Mouse (Mus musculus) adrenal gland, postnatal 10 days (tissue): Measurements from ENCODE around the gene Unc45a. TPM values are rescaled to one million over a fixed set of nuclear protein-coding genes. Genes with fewer than 3 reads are reported as not detected.

Experiments
- DNase-seq: peaks from one replicate; pipeline ENCODE4 v3.0.0; 2021; ENCODE audit warnings: mixed read lengths
- long read RNA-seq, 2 experiments: library from polyadenylated mRNA; stranded (forward); transcript quantifications; one replicate each; pipeline ENCODE4 v2.0.0; 2021
- total RNA-seq, 2 experiments: library from RNA; stranded (reverse); gene quantifications; 2 replicates each; pipeline ENCODE4 v1.2.3; 2021

Gene Unc45a
- 10 to 100 TPM; 40.8 to 44.6 TPM for total RNA-seq
- long read RNA-seq, experiment 1, transcript Unc45a-201 (20 exons, 3,260 nt), result major isoform, 30 of 84 reads
- long read RNA-seq, experiment 1, partial matches to known transcripts, result 14 of 84 reads
- long read RNA-seq, experiment 1, other reads (novel, unspliced or antisense), result 39 of 84 reads
- long read RNA-seq, experiment 2, transcript Unc45a-201 (20 exons, 3,260 nt), result major isoform, 17 of 34 reads
- long read RNA-seq, experiment 2, partial matches to known transcripts, result 7 of 34 reads
- long read RNA-seq, experiment 2, other reads (novel, unspliced or antisense), result 10 of 34 reads

GRCm38 (mm10) chr7:80340793-80341192, at the start of gene Unc45a:
Unc45a (minus strand) TSS chr7:80341005.
- peak; percentile 79 for DNase-seq

DNA sequence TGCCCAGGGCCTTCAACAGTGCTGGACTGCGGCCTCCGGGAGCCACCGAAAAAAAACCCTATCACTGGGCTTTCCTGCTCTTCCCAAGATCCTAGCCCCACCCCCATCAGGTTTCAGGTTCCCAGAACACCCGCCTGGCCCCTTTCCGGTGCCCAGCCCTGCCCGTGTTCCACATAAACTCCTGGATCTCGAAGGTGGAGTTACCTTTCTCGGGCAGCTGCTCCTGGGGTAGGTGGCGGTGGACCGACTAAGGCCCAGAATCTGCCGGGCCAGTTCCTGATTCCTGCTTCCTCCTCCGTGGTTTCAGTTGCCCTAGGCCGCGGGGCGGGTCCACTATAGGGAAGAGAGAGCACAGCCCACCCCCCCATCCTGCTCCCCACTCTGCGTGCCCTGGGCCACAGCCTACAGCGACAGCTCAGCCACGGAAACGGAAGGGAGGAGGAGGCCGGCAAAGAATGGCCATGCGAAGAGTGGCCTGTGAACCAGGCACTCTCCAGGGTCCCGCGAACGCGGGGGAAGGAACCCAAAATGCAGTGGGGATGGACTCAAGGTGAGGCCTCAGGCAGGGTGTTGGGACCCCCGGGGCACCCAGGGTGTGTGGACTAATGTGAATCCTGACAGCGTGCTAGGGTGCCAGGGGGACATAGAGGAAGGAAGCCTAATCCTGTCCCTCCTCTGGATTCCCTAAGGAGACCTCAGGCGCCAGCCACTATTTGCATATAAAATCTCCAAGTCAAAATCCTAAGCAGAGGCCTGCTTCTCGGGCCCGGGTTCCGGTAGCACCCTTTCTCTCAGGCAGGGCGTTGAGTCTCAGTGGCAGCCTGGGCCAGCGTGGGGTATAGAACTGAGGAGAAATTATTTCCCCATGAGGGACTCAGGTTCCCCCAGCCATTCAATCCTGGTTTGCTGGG, 47.1 kb upstream of the Unc45a start, which contains the start of gene Fes:
Fes (minus strand) TSS at position 314 of the 911 bp plus-strand sequence.
- peak; percentile 71 for DNase-seq

DNA sequence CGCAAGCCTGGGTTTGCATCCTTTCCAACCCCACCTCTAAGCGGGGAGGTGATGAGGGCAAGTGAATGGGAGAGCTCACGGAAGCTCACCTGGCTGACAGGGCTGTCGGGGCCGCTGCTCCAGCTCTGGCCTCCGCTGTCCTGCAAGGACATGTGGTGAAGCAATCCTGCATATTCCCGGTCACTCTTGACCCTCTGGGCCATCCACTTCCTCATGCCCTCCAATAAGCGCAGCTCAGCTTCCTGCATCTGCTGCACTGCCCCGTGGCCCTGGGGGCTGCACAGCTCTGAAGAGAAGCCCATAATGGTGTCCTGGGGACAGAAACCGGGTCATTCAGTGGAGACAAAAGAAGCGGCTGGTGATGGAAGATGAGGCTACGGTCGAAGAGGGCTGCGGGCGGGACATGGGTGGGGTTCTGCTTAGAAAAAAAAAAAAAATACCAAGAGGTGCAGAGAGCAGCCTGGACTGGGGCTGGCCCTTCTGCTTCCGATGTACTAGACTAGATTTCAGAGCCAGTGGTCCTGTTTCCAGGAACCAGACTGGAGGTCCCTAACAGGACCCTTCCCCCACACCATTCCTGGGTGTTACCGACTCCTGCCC, 46.3 kb upstream of the Unc45a start:
- peak; percentile 41 for DNase-seq

DNA sequence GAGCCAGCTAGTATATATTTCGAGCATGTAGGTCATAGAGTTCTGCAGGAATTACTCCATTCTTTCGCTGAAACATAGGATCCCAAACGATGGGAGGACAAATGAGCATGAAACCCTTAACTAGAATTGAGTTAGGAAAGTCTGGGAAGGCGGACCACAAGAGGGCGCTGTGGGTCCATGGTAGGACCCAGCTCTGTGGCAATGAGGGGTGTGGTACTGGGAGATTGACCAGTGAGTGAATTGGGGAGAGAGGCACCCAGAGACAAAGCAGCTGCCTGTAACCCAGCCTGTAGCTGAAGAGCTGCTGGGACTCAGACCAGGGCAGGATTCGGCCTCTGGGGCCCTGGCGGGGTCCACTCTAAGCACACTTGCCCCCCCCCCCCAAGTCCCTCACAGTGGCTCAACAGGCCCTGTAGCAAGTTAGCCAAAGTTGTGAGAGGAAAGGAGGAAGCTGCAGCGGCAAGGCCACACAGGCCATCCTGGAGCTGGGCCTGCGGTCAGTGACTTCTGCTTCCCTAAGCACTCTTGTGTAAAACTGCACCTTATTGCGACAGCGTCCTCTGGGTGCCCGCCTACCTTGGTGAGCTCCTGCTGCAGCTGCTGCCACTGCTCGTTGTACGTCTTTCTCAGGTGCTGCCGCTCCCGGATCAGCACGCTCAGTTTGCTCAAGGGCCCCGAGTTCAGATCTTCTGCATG, 45.6 kb upstream of the Unc45a start:
- peak; percentile 96 for DNase-seq

GRCm38 (mm10) chr7:80382919-80383318, 42.1 kb upstream of the Unc45a start:
- no peak for DNase-seq

DNA sequence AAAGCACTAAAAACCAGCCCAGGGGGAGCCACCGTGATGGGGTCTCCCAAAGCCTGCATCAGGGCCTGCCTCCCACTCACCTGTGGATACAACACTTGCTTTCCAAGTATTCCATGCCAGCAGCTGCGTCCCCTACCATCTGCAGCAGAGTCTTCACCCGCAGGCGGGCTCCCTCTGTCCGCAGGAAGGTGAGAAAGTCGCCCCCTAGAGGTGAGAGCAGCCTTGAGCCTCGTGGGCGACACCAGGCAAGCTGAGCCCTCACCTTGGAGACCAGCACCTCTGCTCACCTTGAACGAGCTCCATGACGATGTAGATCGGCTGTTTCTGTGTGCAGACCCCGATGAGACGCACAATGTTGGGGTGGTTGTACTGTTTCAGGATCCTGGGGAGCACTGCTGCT, 38.7 kb upstream of the Unc45a start:
- peak; percentile 57 for DNase-seq

DNA sequence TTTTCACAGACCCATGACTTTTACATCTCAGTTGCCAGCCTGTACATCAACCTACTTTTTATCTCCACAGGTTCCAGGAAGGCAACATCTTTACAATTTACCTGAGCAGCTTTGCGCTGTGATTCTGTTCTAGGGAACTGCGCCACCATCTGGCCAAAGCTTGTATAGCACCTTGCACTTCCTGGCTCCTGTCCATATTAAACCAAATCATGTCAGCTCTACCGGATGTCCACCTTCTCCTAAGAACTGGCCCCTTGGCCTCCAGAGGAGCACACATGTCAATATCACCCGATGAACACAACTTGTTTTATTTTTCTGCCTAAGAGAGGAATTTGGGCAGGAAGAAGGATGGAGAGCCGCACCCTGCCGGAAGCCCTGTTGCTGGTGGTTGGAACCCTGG, 36.7 kb upstream of the Unc45a start:
- peak; percentile 83 for DNase-seq

DNA sequence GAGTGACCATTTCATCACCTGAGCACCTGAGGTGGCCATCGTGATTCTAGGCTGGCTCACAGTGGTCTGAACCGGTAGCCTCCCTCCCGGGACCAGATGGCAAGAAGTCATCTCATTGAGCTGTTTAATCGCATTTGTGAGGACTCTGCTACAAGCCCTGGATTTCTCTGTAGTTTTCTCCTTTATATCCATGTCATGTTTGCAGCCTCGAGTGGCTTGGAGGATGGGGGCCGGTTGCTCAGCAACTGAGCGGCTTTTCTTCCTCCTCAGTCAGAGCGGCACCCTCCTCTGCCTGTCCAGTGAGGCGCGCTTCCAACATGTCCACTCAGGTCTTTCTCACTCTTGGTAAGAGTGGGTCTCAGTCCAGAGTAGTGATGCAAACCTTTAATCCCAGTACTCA, 35.4 kb upstream of the Unc45a start:
- no peak for DNase-seq

DNA sequence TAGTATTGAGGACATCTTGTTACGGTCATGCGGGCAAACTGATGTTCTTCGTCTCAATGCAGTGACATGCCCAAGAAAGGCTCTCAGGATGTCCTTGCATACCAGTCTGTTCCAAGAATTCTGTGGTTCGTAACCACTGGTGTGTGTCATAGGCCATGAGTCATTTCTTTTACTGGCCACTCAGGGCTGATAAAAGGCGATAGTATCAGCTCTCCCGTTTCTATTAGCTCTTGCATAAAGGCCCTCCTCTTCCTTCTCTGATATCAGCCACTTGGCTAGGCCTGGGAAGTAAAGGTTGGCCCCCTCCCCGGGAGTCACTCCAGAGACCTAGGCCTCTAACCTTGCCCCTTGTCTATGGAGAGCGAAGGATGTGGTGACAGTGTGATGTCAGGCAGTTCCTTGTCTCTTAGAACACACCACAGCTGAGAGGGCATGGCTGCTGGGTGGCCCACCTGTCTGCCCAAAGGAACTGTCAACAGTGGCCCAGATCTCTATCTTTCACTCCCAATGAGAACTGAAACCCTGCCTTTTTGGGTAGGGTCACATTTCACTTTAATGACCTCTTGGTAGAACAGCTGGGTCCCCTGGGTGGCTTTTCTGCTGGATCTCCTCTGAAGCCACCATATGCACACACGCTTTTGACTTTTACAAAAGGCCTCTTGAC, 34.7 kb upstream of the Unc45a start:
- DNase-seq, result no peak

DNA sequence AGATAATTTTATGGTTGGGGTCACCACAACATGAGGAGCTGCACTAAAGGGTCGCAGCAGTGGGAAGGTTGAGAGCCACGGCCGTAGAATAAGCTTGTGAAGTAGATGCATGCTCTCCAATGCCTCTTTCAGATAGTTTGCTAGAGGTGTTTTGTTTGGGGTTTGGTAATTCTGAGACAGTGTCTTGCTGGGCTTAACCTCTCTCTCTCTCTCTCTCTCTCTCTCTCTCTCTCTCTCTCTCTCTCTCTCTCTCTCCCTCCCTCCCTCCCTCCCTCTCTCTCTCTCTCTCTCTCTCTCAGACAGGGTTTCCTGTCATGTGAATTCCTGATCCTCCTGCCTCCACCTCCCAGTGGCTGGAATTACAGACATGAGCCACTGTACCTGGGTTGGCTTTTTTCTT, 33.9 kb upstream of the Unc45a start:
- no peak for DNase-seq

- no peak for DNase-seq
Measured at GRCm38 (mm10) chr7:80374280-80374679, 33.5 kb upstream of the Unc45a start.

DNA sequence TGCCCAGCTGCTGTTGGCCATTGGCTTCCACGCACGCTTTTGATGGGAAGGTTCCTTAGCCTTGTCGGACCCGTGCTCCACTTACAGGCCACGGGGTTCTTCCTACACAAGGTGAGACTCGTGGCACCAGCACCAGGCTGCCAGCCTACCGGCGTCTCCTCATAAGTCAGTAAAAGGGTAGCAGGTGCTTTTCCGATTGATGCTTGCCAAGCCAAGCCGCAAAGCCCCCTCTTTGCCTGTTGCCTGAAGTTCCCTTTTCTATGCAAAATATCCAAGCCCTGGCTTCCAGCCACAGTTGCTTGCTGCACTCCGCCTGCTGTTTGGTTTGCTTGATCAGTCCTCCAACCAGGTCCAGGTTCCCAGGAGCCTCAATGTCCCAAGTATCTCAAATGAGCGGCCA, 33.0 kb upstream of the Unc45a start:
- DNase-seq, result no peak

GRCm38 (mm10) chr7:80373352-80373751, 32.5 kb upstream of the Unc45a start:
- no peak for DNase-seq

GRCm38 (mm10) chr7:80372667-80373066, 31.9 kb upstream of the Unc45a start:
- no peak for DNase-seq

- DNase-seq, result no peak
Measured at GRCm38 (mm10) chr7:80372166-80372565, 31.4 kb upstream of the Unc45a start.

GRCm38 (mm10) chr7:80371041-80371751, 30.4 kb upstream of the Unc45a start, which contains the start of gene Man2a2:
Man2a2 (minus strand) TSS chr7:80371375.
- DNase-seq, result peak; percentile 92

- peak; percentile 87 for DNase-seq
Measured at GRCm38 (mm10) chr7:80370649-80371040, 29.8 kb upstream of the Unc45a start.

DNA sequence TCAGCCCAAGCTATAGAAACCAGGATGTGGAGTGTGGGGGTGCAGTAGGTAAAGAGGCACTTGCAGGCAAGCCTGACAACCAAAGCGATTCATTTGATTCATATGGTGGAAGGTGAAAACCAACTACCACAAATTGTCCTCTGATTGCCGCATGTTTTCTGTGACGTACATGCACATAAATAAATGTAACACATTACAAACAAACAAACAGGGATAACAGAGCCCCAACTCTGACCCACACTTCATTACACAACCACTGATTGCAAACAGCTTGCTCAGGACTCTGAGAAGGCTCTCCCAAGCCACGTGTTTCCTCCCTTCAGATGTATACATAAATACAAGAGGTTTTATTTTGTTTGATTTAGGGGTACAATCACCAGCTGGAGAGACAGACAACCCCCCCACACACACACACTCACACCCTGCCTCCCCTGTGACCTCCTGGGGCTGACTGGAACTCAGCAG, 29.2 kb upstream of the Unc45a start:
- no peak for DNase-seq

GRCm38 (mm10) chr7:80369461-80369860, 28.7 kb upstream of the Unc45a start:
- DNase-seq, result no peak

DNA sequence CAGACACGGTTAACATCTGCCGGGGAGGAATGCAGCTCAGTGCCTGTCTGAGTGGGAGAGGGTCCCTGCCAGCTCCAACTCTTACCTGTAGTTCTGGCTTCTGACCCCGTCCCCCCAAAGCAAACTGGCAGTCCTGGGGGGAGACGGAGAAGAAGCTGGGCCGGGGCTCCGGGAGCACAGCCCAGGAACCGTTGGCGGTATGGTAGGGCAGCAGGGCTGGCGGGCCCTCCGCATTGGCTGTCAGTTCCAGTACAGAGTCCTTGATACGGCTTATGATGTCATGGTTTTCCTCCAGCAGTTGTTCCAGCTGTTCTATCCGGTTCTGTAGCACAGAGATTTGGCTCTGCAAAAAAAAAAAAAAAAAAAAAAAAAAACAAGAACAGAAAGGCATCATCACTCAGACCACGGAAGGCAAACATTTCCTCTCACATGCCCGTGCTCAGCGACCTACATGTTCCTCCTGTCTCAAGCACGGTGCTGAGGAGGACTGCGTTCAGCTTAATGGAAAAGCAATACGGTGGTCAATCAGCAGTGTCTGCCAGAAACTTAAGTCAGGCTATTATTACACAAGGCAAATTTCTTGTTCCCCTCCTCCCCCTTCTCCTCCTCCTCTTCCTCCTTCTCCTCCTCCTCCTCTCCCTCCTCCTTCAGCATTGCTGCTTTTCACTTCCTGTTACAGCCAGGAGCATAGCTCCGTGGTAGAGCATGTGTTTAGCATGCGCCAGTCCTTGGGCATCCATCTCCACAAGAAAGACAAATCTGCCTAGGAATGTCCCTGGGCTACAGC, 28.0 kb upstream of the Unc45a start:
- peak; percentile 46 for DNase-seq
